Mouse (Mus musculus) hindbrain, postnatal 0 days (tissue): Measurements from ENCODE around the gene Nkx2-5. TPM values are rescaled to one million over a fixed set of nuclear protein-coding genes. Genes with fewer than 3 reads are reported as not detected.

Experiments
- ATAC-seq: fragments of 200-750 bp; cut with Nextera tagmentation; 2 replicates; pipeline ENCODE4 v1.8.0; 2017; ENCODE audit warnings: mild to moderate bottlenecking, moderate TSS enrichment, moderate library complexity
- DNase-seq: peaks from one replicate; pipeline ENCODE4 v3.0.0-alpha.2; 2015; ENCODE audit warnings: low spot score
- H3K27ac ChIP-seq: fragments of 300-500 bp; sonication (generic); 2 replicates; pipeline ENCODE4 v1.5.1; 2014; ENCODE audit warnings: mild to moderate bottlenecking
- H3K27me3 ChIP-seq: fragments of 300-500 bp; sonication (generic); 2 replicates; pipeline ENCODE4 v1.6.1; 2014; ENCODE audit warnings: low read length, mixed read lengths; ENCODE audit not compliant: insufficient read depth
- H3K36me3 ChIP-seq: fragments of 300-500 bp; sonication (generic); 2 replicates; pipeline ENCODE4 v1.6.1; 2014; ENCODE audit warnings: low read length, mixed read lengths; ENCODE audit not compliant: insufficient read depth
- H3K4me1 ChIP-seq: fragments of 300-500 bp; sonication (generic); 2 replicates; pipeline ENCODE4 v1.6.1; 2014; ENCODE audit warnings: antibody characterized with exemption, low read length, mixed read lengths; ENCODE audit not compliant: insufficient read depth
- H3K4me2 ChIP-seq: fragments of 300-500 bp; sonication (generic); 2 replicates; pipeline ENCODE4 v1.6.1; 2014; ENCODE audit warnings: low read depth, mild to moderate bottlenecking, low read length, moderate library complexity, mixed read lengths
- H3K4me3 ChIP-seq: fragments of 300-500 bp; sonication (generic); 2 replicates; pipeline ENCODE4 v1.5.1; 2014; ENCODE audit warnings: low read length
- H3K9ac ChIP-seq: fragments of 300-500 bp; sonication (generic); replicated peaks from 2 replicates; pipeline ENCODE4 v1.6.1; 2014; ENCODE audit warnings: mild to moderate bottlenecking, low read length, moderate library complexity, mixed read lengths
- H3K9me3 ChIP-seq: fragments of 300-500 bp; sonication (generic); 2 replicates; pipeline ENCODE4 v1.6.1; 2016; ENCODE audit warnings: low read length, mixed read lengths
- CTCF ChIP-seq: IDR thresholded peaks from 2 replicates; pipeline ENCODE4 v1.5.1; 2016; ENCODE audit warnings: antibody characterized with exemption, control low read depth, low read depth
- WGBS: fragments of 180-500 bp; shearing (Covaris S2); extraction: QIAGEN DNeasy Blood & Tissue Kit; methylation state at CpG from one replicate; pipeline ENCODE4 v1.1.7; 2014; 5-methylcytosine and 5-hydroxymethylcytosine counted together
- polyA plus RNA-seq: library from polyadenylated mRNA; unstranded; fragments of >200 nt; fragmentation: Nextera tagmentation; extraction: Ambion mirVana; gene quantifications from 2 replicates; pipeline ENCODE4 v1.2.1, GENCODE M21; 2015
- total RNA-seq: library from RNA; depleted of rRNA; stranded (reverse); fragments of >200 nt; gene quantifications from 2 replicates; pipeline ENCODE4 v1.2.3, GENCODE M21; 2014

Gene Nkx2-5
- total and polyA plus RNA-seq, 2 experiments from 2014 or later: not detected

DNA sequence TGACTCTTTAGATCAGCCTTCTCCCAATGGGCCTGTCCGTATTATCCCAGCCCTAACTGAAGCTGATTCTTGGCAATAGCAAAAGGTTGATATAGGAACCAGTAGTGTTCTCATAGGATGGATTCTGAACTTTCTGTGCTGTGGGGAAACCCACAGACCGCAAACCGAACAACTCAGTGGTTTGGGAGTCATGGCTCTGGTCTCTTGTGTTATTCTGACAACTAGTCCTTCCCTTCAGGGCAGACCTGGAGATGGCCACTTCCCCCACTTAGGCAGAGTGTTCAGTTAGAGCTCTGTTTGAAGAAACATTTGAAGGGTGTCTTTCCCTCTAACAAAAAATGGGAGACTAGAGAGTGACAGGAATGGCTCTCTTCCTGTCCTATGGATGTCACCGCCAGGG, 7.5 kb upstream of the Nkx2-5 start:
- Histone ChIP-seq H3K36me3 (no peaks in the 10 kb centered on the region), H3K4me1 (peaks cover 4% of the 10 kb centered on the region; the same call in 1 of the 2 replicates), H3K27me3 (peaks cover 86% of the 10 kb centered on the region), H3K4me2 (no peak overlapping the region), H3K9ac (no peak overlapping the region), H3K4me3 (no peak overlapping the region), H3K9me3 (no peaks in the 10 kb centered on the region), H3K27ac (no peak overlapping the region)
- ATAC-seq (no peak), DNase-seq (no peak)
- 7% methylated on average over 4 of the region's 4 CpGs for WGBS
- TF ChIP-seq CTCF: no peak

DNA sequence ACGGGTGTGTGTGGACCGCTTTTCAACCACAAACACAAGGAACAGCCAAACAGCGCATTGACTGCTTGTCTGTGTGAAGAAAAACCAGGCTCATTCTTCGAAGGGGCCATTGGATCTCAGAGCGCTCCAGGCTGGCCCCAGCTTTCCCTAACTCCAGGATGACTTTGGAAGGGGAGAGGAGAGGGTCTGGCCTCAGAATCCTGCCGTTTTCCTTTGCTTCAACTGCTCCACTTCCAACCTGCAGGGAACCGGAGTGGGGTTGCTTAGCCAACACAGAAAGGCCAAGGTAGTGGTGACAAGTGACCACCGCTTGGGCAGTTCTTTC, 6.3 kb upstream of the Nkx2-5 start:
- TF ChIP-seq CTCF: no peak
- Histone ChIP-seq H3K4me1 (peaks cover 4% of the 10 kb centered on the region; the same call in 1 of the 2 replicates), H3K27ac (no peak overlapping the region), H3K27me3 (peaks cover 80% of the 10 kb centered on the region), H3K4me2 (no peak overlapping the region), H3K36me3 (no peaks in the 10 kb centered on the region), H3K9ac (no peak overlapping the region), H3K9me3 (no peaks in the 10 kb centered on the region), H3K4me3 (no peak overlapping the region)
- DNase-seq (no peak), ATAC-seq (no peak)
- whole genome bisulfite sequencing: 4% methylated on average over 8 of the region's 8 CpGs

DNA sequence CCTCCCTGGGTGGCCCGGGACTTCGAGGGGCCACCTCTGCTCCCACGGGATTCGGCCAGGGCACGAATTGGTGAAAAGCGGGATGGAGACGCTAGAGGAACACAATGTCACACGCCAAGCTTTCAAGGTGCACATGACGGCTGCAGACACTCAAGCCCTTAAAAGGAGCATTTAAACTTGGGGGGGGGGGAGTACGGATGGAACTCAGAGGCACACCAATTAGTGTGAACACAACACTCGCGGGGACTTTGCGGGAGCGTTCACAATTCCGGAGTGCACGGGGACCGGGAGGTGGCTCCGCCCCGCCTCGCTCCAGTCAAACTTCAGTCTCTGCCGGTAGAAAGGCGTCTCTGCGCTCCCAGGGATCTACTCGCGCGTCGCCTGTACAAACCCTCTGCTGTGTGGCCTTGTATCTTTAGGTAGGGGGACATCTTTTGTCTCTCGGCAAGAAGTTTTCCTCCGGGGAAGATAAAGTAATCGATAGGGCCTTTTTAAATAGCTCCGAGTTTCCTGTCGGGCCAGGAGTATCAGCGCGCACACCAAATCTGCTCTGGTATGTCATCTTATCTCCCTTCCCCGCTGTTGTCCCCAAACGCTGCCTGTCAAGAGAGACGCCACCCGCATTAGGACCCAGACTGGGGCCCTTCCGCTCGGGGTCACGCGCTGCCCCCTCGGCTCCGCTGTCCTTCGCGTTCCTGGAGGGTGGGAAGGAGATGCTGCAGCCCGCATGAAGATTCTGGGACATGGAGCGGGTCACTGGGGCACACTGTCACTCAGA, 5.7 kb upstream of the Nkx2-5 start:
- under 1% methylated on average over 48 of the region's 48 CpGs for WGBS
- no peak for TF ChIP-seq CTCF
- H3K4me2 ChIP-seq: peak overlapping the region; percentile 34; the same call in 1 of the 2 replicates
- DNase-seq (no peak), ATAC-seq (no peak)
- H3K4me3 ChIP-seq: peak overlapping the region; percentile 11; the same call in 1 of the 2 replicates
- peaks cover 79% of the 10 kb centered on the region for H3K27me3 ChIP-seq
- H3K4me1 ChIP-seq: peaks cover 4% of the 10 kb centered on the region; the same call in 1 of the 2 replicates
- H3K9me3 ChIP-seq: no peaks in the 10 kb centered on the region
- no peak overlapping the region for H3K27ac ChIP-seq
- no peaks in the 10 kb centered on the region for H3K36me3 ChIP-seq
- no peak overlapping the region for H3K9ac ChIP-seq

DNA sequence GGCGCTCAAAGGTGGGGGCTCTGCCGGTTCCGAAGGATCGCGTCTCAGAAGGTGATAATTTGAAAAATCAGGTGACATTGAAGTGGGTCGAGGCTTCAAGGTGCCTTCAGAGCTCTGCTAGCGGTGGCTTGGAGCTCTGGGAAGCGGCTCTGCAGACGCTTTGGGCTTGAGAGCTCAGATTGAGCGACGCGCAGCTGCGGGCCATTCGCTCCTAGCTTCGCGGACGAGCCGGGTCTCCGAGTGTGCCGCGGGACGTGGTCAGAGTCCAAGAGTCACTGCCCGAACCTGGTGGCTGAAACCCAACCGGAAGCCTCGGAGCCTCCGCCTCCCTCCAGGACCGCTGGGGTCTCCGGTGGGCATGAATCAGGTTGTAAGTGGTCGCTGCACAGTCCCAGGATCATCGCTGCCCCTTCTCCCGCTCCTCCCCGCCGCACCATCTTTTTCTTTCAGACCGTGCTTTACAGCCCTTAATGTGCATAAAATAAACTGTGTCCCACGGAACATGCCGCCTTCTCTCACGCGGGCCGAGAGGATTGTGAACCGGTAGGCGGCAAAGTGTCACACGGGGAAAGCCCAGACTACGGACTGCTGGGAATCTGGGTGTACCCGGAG, 5.0 kb upstream of the Nkx2-5 start:
- ATAC-seq (no peak), DNase-seq (no peak)
- TF ChIP-seq CTCF: no peak
- H3K4me3 ChIP-seq: peak overlapping the region; percentile 11; the same call in 1 of the 2 replicates
- no peaks in the 10 kb centered on the region for H3K9me3 ChIP-seq
- H3K9ac ChIP-seq: no peak overlapping the region
- H3K27ac ChIP-seq: no peak overlapping the region
- under 1% methylated on average over 44 of the region's 44 CpGs for WGBS
- peaks cover 4% of the 10 kb centered on the region; the same call in 1 of the 2 replicates for H3K4me1 ChIP-seq
- no peaks in the 10 kb centered on the region for H3K36me3 ChIP-seq
- peaks cover 79% of the 10 kb centered on the region for H3K27me3 ChIP-seq
- peak overlapping the region; percentile 34 for H3K4me2 ChIP-seq

DNA sequence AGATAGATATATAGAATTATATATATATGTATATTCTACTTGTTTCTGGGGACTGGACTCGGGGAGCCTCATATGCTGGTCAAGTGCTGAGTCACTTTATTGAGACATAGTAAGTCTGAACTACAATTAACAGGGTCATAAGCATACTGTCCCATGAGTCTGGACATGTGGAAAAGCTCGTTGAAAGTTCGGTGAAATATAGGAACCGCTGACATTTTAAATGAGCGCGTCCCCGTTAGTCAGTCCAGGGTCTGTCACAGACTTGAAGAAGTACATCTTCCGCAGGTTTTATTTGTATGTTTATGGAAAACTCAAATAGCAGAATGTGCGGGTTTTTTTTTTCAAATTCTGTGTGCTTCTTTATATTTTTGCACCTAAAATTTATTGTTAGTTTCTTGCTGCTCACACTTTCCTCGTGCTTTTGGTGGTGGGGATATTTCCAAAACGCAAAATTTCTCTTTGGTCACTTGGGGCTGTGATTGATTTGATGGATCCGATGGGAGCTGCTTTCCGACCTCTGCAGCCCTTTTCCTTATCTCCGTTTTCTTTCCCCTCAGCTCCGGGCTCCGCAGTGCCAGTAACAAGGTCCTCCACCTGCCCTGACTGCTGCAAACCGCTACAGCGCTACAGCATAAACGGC, 4.4 kb upstream of the Nkx2-5 start:
- no peak overlapping the region for H3K9ac ChIP-seq
- H3K9me3 ChIP-seq: no peaks in the 10 kb centered on the region
- H3K4me1 ChIP-seq: peaks cover 4% of the 10 kb centered on the region; the same call in 1 of the 2 replicates
- no peak overlapping the region for H3K27ac ChIP-seq
- TF ChIP-seq CTCF: no peak
- 3% methylated on average over 19 of the region's 19 CpGs for WGBS
- peaks cover 76% of the 10 kb centered on the region for H3K27me3 ChIP-seq
- H3K36me3 ChIP-seq: no peaks in the 10 kb centered on the region
- no peak for ATAC-seq
- no peak for DNase-seq
- peak overlapping the region; percentile 34; the same call in 1 of the 2 replicates for H3K4me2 ChIP-seq
- 0 out of 2 replicates have a peak overlapping the region, but pooled peaks have one; percentile 11 for H3K4me3 ChIP-seq

DNA sequence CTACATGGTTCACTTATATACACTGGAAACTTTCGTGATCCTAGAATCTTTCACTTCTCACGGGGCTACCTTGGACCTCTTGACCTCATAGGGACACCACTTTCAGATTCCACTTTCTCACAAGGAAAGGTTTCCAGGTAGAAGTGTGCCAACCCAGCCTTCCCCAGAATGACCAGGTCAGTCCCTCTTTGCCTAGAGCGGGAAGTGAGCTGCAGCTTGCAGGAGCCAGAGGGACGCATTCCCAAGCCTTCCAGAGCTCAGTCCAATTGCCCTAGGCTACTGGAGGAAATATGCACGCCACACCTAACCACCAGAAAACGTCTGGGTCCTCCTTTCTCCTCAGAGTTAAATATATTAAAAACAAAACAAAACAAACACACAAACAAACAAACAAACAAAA, 3.4 kb upstream of the Nkx2-5 start:
- no peaks in the 10 kb centered on the region for H3K9me3 ChIP-seq
- DNase-seq (no peak), ATAC-seq (no peak)
- no peak for TF ChIP-seq CTCF
- WGBS: 3% methylated on average over 6 of the region's 6 CpGs
- no peak overlapping the region for H3K9ac ChIP-seq
- no peaks in the 10 kb centered on the region for H3K36me3 ChIP-seq
- H3K4me1 ChIP-seq: peaks cover 4% of the 10 kb centered on the region; the same call in 1 of the 2 replicates
- no peak overlapping the region for H3K27ac ChIP-seq
- H3K27me3 ChIP-seq: peaks cover 76% of the 10 kb centered on the region
- no peak overlapping the region for H3K4me2 ChIP-seq
- no peak overlapping the region for H3K4me3 ChIP-seq
